Mouse (Mus musculus): ENCODE data around the gene Tet3.

Gene Tet3

DNA sequence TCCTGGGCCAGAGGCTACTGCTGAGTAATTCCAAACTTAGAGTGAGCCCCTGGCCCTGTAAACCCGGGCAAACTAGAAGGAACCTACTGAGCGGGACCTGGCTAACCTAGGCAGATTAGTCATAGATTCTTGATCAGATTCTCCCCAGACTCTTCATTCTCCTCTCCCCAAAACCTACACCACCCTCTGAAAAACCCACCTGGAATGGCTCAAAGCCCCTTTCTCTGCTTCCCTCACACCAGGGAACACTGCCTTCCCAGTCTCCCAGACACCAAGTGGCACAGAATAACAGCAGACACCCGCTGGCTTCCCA lies 18.7 kb downstream of the Tet3 start:
- no peak for DNase-seq (ENCODE audit: low spot score in 2 of 2)

DNA sequence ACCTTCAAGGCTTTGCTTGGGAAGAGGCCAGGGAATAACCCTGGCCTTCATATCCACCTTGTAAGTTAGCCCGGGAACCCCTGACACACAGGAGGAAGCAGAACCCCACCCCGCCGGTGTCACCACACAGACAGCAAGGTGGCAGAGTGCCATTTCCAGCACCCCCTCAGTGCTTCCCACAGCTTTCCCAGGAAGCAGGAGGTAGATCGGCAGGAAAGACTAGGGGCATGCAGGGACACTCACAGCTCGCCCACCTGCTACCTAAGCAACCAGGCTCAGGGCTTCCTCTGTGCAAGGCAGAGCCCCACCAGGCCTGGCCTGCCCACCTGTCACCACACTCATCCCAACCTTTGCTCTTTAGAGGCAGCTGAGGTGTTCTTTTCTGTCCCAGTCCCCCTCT lies 19.1 kb downstream of the Tet3 start:
- peak; percentile 35 to 54 for DNase-seq (ENCODE audit: low spot score in 2 of 2)

DNA sequence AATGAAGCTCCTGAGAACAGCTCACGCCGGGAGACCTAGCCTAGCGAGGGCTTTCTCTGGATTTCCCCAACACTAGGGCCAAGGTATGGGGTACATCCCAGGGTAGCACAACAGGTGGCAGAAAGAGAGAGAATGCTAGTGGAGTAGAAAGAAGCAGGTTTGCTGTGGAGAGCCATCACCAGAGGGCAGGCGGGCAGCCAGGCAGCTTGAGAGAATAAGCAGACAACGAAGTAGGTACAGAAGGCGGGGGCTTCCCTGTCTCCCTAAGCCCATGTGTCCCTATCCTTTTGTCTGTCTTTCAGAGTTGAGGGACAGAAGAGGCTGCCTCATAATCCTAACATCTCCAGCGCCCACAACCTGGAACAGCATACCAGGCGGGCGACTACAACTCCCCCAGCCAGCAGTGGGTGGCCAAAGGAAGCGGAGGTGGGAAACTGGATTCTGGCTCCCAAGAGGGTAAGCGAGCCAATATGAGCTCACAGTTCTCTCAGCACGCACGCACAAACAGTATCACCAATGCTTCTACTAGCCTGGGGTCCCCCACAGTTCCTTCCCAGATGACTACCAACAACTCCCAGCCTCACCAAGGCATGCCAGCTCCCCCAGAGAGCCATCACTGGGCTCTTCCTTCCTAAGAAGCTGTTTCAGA lies 19.6 kb downstream of the Tet3 start:
- peak; percentile 51 to 72 for DNase-seq (ENCODE audit: low spot score in 2 of 2)

DNA sequence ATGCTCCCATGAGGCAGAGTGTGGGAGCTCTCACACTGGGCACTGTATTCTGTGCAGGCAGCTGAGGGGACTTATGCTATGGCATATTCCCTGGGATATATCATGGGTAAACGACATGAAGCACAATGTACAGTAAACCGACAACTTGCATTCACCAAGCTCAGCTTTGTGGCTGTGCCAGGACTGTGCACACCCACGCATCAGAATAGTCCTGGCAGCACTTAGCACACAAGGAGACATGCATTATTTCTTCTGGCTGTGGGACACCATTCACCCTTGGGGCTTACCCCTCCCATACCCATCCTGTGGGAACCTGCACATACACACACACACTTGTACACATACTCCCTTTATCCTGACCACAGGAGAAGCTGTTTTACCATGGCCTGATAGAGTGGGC lies 20.3 kb downstream of the Tet3 start:
- DNase-seq (ENCODE audit: low spot score in 2 of 2), result no peak

DNA sequence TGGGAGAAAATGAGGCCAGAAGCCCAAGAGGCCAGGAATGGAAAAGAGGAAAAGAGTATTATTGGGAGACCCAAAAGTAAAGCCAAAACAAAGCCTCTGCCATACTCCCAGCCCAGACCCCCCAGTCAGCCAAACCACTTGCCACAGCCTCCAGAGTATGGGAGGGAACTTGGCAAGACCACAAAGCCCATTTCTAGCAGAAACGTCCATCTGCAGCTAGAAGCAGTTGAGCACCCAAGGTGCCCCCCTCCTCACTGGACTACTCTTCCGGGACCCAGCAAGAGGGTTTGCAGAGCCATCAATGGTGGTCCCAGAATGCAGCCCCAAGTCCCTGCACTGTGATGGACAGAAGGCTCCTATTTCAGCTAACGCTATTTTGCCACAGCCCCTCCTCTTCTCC lies 21.1 kb downstream of the Tet3 start:
- DNase-seq (ENCODE audit: low spot score in 2 of 2), result no peak

DNA sequence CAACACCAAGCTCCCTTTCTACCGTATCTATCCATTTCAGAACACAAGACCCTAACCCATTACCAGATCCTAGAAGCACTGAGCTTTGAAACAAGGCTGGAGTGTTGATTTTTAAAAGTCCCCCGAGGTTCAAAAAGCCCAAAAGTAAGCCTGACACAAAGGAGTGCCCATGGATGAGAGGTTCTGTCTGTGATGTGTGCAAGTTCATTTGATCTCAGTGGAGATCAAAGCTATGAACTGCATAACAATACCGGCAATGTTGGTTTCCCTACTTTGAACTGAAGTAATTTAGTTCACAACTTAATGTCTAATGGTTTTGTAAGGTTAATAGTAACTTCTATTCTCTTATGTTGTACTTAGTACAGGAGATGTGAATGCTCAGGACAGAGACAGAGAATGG lies 21.7 kb downstream of the Tet3 start:
- no peak for DNase-seq (ENCODE audit: low spot score in 2 of 2)

DNA sequence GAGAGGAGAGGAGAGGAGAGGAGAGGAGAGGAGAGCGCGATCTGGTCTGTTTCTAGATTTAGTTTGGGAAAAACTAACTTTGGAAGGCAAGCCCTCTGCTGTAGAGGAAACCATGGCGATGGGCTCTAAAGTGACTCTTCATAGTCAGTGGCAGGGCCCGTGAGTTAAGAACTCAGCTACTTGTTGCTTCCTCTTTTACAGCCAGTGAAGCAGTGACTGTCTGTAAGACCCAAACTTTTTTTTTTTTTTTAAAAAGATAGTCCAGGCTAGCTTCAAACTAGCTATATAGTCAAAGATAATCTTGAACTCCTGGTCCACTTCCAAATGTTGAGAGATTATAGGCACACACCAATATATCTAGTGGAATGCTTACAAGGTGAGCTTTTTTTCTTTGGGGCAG lies 22.3 kb downstream of the Tet3 start:
- no peak for DNase-seq (ENCODE audit: low spot score in 2 of 2)

DNA sequence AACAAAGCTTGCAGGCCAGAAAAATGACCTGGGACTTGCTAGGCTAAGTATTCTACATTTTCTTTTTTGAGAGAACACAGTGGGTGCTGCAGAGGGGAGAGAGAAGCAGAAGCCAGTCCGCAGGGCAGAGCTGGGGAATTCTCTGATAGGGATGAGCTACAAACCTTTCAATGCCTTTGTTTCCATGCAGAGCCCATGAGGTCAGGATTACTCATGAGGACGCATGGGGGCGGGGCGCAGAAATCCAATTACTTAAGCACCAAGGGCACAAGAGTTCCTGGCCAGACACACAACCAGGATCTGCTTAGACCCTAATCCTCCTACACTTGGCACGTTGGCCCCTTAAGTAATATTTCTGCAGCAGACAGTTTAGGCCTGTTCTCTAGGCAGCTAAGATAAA lies 23.7 kb downstream of the Tet3 start:
- DNase-seq (ENCODE audit: low spot score in 2 of 2), result no peak

DNA sequence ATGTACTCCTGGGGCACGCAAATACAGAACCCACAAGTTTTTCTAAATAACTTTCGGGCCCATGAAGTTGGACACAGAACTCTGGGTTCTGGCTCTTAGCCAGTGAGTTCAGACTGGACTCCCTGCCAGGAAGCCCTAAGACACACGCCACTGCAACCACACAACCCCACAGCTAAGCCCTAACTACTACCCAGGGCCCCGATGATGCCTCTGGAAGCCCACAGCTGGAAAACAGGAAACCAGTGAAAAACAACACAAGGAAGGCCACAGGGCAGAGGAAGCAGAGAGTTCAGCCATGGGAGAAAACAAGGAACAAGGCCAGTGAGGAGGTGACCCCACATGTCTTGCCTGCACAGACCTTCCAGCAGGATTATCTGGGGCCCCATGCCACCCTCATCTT lies 25.3 kb downstream of the Tet3 start:
- DNase-seq (ENCODE audit: low spot score in 2 of 2), result no peak

DNA sequence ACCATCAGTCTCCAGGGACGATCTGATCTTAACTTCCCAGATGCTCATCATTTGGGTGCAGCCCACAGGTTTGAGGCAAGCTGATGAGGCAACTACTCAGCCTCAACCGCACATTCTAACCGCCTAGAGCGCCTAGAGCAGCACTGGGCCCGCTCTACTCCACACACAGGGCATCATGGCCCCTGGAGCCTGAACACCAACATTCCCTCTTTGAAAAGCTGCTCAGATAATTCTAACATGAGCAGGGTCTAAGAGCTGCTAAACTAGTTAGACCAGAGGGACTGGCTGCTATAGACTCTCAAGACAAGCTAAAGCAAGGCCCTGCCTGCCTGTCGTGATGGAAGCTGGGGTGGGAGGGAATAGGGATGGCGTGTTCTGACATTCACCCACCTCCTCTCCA lies 25.9 kb downstream of the Tet3 start:
- no peak for DNase-seq (ENCODE audit: low spot score in 2 of 2)

DNA sequence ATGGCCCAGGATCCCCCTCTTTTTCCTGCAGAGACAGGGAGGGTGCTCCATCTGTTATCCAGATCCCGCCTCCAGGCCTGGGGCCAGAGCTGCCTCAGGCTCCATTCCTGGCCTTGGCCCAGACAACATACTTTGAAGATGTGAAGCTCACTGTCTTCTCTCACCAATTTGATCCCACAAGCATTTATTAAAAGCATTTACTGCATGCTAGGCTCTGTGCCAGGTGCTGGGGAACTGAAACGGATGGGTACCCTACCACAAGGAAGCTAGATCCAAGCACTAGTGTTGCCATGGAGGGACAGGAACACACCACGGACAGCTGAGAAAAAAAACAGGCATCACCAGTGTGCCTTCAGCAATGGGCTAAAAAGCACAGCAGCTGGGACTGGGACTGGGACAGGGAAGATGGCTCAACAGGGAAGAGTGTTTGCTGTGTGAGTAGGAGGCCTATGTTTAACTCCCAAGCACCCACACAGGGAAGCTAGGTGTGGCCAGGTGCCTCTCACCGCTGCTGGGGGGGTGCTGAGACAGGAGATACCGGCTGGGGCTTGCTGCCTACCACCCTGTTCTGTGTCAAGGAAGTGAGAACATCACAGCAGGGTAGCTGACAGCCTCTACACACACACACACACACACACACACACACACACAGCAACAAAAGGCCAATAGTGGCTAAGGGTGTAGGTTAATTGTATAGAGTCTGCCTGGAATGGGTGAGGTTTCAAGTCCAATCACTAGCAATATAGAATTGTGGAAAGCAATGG lies 30.7 kb downstream of the Tet3 start:
- DNase-seq (ENCODE audit: low spot score in 2 of 2), result peak; percentile 33 to 36

DNA sequence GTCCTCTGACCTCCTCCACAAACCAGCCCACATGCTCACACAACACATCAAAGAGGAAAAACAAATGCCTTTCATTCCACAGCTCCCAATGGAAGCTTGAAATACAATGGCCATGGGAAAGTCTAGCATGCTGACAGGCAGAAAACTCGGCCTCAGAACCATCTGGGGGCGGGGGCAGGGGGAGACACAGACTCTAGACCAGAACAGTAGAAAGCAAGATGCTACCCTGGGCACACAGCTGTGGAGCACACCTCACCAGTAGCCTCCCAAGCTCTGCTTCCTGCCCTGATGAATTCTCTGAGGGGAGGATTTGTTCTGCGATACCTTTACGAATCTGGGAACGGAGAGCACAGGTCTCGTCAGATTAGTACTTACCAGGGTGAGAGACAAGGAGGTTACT lies 31.4 kb downstream of the Tet3 start:
- no peak for DNase-seq (ENCODE audit: low spot score in 2 of 2)

DNA sequence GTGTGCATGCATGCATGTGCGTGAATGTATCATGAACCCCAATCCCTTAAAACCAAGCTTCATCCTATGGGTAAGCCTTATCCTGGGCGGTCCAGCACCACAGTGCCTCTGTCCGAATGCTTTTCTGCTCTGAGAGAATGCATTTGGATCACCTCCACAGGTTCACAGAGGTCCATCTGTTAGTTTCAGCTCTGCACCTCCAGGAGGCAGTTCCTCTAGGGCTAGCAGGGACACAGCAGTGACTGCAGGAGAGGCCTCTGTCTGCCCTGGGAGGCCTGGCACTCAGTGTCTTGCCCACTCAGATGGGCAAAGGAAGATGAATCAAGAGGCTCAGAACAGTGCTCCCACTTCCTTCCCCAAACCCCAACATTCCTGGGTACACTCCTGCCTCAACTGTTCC lies 32.3 kb downstream of the Tet3 start:
- no peak for DNase-seq (ENCODE audit: low spot score in 2 of 2)

DNA sequence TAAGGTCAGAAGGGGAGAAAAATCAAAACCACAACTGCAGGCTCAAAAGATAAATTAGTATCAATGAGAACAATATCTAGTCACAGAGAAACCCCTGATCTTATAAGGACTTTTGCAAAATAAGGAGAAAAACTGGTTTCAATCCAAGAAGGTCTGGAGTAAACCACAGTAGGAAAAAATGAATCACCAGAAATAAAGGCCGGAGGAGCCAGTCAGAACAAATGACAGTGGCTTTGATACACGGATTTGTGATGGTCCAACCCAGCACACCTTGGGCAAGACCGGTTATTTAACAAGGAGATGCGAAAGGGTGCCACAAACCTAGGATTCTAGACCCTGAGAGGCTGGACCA lies 34.9 kb downstream of the Tet3 start:
- DNase-seq (ENCODE audit: low spot score in 2 of 2), result no peak

DNA sequence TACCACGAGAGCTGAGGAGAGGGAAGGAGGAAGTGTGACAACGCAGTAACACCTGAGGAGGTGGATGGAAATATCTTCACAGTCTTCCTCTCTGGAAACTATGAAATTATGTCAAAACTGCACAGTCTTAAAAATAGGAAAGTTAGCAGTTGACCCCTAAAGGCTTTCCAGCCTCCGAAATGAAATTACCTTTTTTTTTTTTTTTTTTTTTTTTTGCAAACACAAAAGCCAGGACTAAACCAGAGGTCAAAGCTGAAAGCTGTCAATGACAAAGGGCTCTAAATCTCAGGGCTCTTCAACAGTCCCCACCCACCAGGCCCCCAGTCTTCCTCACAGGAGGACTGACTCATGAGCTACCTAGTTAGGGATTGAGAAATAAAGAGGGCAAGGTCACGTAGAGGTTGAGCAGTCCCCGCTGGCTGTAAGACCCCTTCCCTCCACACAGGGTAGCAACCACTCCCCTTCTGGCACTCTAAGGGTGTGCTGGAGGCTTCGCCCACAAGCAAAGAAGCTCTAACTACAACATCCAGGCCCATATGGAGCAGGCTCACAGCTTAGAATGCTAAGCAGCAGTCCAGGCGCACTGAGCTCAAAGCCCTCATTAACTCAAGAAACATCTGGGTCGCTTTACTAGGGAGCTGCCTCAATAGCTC lies 35.4 kb downstream of the Tet3 start:
- DNase-seq (ENCODE audit: low spot score in 2 of 2), result no peak

DNA sequence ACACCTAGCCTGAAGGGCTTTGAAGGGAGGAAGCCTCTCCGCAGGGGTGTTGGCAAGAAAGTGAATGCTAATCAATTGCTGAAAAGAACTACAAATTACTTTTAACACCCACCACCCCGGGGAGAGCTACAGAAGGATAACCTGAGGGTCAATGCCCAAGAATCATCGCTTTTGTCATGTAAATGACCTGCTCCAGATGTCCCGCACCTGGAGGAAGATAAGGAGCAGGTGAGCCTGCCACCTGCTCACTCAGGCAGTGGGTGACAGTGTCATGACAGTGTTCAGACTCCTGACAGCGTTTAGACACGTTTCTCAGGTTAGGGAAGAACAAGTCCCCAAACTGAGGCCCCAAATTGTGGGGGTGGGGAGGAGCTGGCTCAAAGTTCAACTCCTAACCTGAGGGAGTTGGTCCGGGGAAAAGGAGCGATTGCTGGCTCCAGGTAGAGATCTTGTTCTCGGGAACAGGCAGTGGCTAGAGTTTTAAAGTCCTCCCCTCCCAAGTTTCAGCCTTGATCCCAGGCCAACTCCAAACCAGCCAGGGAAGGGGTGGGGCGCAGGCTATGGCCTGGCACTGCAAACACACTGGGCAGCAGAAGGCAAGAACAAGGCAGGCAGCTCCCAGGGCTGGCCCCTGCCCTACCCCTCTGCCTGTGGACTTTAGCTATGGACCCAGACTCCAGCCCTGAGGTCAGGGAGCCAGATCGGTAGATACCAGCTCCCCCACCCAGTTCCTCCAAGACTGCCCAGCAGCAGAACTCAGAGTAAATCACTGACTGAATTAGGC lies 36.8 kb downstream of the Tet3 start:
- no peak for DNase-seq (ENCODE audit: low spot score in 2 of 2)

DNA sequence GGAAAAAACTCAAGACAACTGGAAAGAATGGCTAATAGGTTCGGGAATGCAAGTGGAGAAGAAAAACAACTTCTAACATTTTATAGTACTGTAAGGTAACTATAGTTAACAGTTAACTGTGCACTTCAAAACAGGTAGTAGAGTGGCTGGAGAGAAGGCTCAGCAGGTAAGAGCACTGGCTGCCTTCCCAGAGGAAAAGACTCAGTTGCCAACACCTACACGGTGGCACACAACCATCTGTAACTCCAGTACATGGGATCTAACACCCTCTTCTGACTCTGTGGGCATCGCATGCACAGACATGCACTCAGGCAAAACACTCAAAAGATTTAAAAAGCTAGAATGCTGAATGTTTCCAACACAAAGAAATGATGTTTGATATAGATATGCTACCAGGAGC lies 39.4 kb downstream of the Tet3 start:
- no peak for DNase-seq (ENCODE audit: low spot score in 2 of 2)

DNA sequence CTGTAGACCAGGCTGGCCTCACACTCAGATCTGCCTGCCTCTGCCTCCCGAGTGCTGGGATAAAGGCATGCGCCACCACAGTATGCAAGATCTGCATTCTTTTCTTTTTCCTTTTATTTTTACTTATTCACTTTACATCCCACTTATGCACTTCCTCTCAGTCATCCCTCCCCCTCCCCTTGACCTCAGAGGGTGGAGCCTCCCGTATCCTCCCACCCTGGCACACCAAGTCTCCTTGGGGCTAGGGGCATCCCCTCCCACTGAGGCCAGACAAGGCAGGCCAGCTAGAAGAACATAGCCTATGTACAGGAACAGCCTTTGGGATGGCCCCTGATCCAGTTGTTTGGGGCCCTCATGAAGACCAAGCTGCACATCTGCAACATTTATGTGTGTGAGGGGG lies 41.4 kb downstream of the Tet3 start:
- no peak for DNase-seq (ENCODE audit: low spot score in 2 of 2)

DNA sequence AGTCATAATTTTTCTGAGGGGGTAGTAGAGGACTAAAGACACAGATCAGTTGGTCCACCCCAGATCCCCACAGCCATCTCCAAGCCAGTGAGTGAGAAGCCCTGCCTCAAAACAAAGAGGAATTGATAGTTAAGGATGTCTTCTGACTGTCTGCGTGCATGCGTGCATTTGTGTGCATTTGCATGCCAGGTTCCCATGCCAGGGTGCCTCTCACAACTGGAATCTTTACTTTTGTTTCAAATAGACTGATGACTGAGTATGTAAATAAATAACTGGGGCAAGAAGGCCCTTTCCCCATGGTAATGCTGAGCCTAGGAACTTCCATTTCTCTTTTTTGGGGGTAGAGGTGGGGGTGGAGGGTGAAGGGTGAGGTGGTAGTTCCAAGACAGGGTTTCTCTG lies 41.8 kb downstream of the Tet3 start:
- DNase-seq (ENCODE audit: low spot score in 2 of 2), result no peak

DNA sequence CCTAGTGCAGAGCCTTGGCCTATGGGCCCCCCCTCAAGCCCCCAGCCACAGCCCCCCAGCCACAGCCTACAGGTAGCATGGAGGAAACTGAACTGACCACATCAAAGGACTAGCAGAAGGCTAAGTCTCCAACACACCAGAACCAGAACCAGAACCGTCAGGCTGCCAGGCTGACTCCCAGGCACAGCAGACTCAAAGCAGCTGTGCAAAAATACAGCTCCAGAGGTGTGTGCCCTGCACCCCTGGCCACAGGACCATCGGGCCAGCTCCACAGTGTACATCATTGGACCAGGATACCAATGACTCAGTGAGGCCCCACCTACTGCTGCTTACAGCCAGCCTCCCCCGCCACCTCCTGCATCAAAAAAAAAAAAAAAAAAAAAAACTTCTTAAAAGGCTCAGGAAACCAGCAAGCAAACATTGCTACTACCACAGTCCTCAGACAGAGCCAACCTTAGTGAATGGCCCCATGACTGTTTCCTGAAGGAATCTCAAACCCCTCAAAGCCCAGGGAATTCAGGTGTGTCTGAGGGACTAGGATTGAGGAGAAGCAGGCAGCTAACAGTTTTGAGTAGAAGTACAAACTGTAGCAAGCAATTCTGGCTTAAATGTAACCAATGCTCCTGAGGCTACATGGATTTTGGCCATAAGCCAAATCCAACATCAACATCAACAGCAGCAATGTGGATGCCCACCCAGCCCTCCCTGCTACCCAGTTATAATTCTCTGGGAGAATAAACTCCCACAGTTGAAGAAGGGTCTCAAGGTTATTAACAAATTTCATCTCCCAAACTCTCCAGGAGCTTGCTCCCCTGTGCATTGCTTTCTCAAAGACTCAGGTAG lies 42.4 kb downstream of the Tet3 start:
- no peak for DNase-seq (ENCODE audit: low spot score in 2 of 2)

DNA sequence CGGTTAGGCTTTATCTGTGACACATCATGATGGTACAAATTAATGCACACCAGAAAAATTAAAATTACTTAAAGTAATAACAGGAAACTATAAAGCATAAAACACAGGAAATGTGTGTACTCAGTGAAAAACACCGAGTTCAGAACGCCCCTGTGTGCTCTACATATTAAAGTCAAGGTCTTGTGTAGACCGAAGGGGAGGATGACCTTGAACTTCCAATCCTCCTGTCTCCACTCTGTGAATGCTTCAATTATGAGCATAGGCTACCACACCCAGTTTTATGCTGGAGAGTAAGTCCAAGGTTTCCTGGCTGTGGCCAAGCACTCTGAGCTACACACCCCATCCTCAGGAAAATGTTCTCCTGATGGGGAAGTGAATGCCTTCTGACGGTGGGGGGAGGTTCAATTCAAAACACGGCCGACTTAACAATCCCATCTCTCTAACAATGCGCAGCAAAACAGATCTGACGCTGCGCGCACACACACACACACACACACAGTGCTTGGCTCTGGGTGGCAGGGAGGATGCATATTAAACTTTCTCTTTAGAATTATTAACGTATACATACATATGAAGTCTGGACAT lies 43.4 kb downstream of the Tet3 start:
- DNase-seq (ENCODE audit: low spot score in 2 of 2), result no peak

Data from right cerebral cortex, postnatal 36 days (tissue).